Mouse (Mus musculus): ENCODE results near the gene Oas1a. TPM values are rescaled to one million over a fixed set of nuclear protein-coding genes. Genes with fewer than 3 reads are reported as not detected.
"Not testable (repeated sequence)": the region's sequence is repeated elsewhere in the genome, so short reads cannot be mapped to it uniquely, and the experiment has no call there.

Gene Oas1a
- polyA plus RNA-seq (2012; ENCODE audit: insufficient read depth, insufficient read length, missing spikeins), result 1.3 TPM in 1 of 2 replicates, not detected in the other

- H3K4me3 ChIP-seq (ENCODE audit: insufficient read depth, low read depth, low read length), result peak within 1 kb of the TSS; percentile 51
- H3K4me1 ChIP-seq (ENCODE audit: control insufficient read depth, insufficient read depth, insufficient read length, low read length); H3K27ac ChIP-seq (replicated peaks; ENCODE audit: low read depth, low read length): not testable (repeated sequence)
These were observed at the start of gene Oas1a for GRCm38 (mm10) chr5:120906791-120907733. TSS of gene Oas1a (minus strand) at chr5:120907521.

- Histone ChIP-seq H3K4me3 (ENCODE audit: insufficient read depth, low read depth, low read length) (no peak overlapping the region), H3K4me1 (ENCODE audit: control insufficient read depth, insufficient read depth, insufficient read length, low read length) (no peaks in the 10 kb centered on the region), H3K27ac (replicated peaks; ENCODE audit: low read depth, low read length) (no peak overlapping the region)
These were observed 46.7 kb upstream of the Oas1a start for GRCm38 (mm10) chr5:120953974-120954373.

GRCm38 (mm10) chr5:120952242-120952770 lies 45.0 kb upstream of the Oas1a start:
- no peak overlapping the region for H3K27ac ChIP-seq (replicated peaks; ENCODE audit: low read depth, low read length)
- H3K4me3 ChIP-seq (ENCODE audit: insufficient read depth, low read depth, low read length), result no peak overlapping the region
- H3K4me1 ChIP-seq (ENCODE audit: control insufficient read depth, insufficient read depth, insufficient read length, low read length), result no peaks in the 10 kb centered on the region

- Histone ChIP-seq H3K4me1 (ENCODE audit: control insufficient read depth, insufficient read depth, insufficient read length, low read length) (no peaks in the 10 kb centered on the region), H3K27ac (replicated peaks; ENCODE audit: low read depth, low read length) (no peak overlapping the region), H3K4me3 (ENCODE audit: insufficient read depth, low read depth, low read length) (no peak overlapping the region)
These were observed 34.8 kb upstream of the Oas1a start for GRCm38 (mm10) chr5:120942076-120942475.

GRCm38 (mm10) chr5:120938586-120938985 lies 31.3 kb upstream of the Oas1a start:
- H3K27ac ChIP-seq (replicated peaks; ENCODE audit: low read depth, low read length), result no peak overlapping the region
- no peaks in the 10 kb centered on the region for H3K4me1 ChIP-seq (ENCODE audit: control insufficient read depth, insufficient read depth, insufficient read length, low read length)
- no peak overlapping the region for H3K4me3 ChIP-seq (ENCODE audit: insufficient read depth, low read depth, low read length)

GRCm38 (mm10) chr5:120937841-120938240 lies 30.5 kb upstream of the Oas1a start:
- H3K27ac ChIP-seq (replicated peaks; ENCODE audit: low read depth, low read length), result no peak overlapping the region
- no peaks in the 10 kb centered on the region for H3K4me1 ChIP-seq (ENCODE audit: control insufficient read depth, insufficient read depth, insufficient read length, low read length)
- H3K4me3 ChIP-seq (ENCODE audit: insufficient read depth, low read depth, low read length), result no peak overlapping the region

GRCm38 (mm10) chr5:120933966-120934365 lies 26.6 kb upstream of the Oas1a start:
- Histone ChIP-seq H3K27ac (replicated peaks; ENCODE audit: low read depth, low read length) (no peak overlapping the region), H3K4me3 (ENCODE audit: insufficient read depth, low read depth, low read length) (no peak overlapping the region), H3K4me1 (ENCODE audit: control insufficient read depth, insufficient read depth, insufficient read length, low read length) (no peaks in the 10 kb centered on the region)

- Histone ChIP-seq H3K27ac (replicated peaks; ENCODE audit: low read depth, low read length) (no peak overlapping the region), H3K4me1 (ENCODE audit: control insufficient read depth, insufficient read depth, insufficient read length, low read length) (no peaks in the 10 kb centered on the region), H3K4me3 (ENCODE audit: insufficient read depth, low read depth, low read length) (no peak overlapping the region)
These were observed 19.7 kb upstream of the Oas1a start for GRCm38 (mm10) chr5:120927036-120927435.

- H3K4me3 ChIP-seq (ENCODE audit: insufficient read depth, low read depth, low read length); H3K4me1 ChIP-seq (ENCODE audit: control insufficient read depth, insufficient read depth, insufficient read length, low read length); H3K27ac ChIP-seq (replicated peaks; ENCODE audit: low read depth, low read length): not testable (repeated sequence)
These were observed 19.0 kb upstream of the Oas1a start for GRCm38 (mm10) chr5:120926311-120926710.

GRCm38 (mm10) chr5:120924520-120924919 lies 17.2 kb upstream of the Oas1a start:
- H3K4me1 ChIP-seq (ENCODE audit: control insufficient read depth, insufficient read depth, insufficient read length, low read length); H3K27ac ChIP-seq (replicated peaks; ENCODE audit: low read depth, low read length); H3K4me3 ChIP-seq (ENCODE audit: insufficient read depth, low read depth, low read length): not testable (repeated sequence)

GRCm38 (mm10) chr5:120923969-120924368 lies 16.6 kb upstream of the Oas1a start:
- no peak overlapping the region for H3K4me3 ChIP-seq (ENCODE audit: insufficient read depth, low read depth, low read length)
- H3K4me1 ChIP-seq (ENCODE audit: control insufficient read depth, insufficient read depth, insufficient read length, low read length), result no peaks in the 10 kb centered on the region
- no peak overlapping the region for H3K27ac ChIP-seq (replicated peaks; ENCODE audit: low read depth, low read length)

- H3K27ac ChIP-seq (replicated peaks; ENCODE audit: low read depth, low read length), result no peak overlapping the region
- H3K4me1 ChIP-seq (ENCODE audit: control insufficient read depth, insufficient read depth, insufficient read length, low read length), result no peaks in the 10 kb centered on the region
- H3K4me3 ChIP-seq (ENCODE audit: insufficient read depth, low read depth, low read length), result no peak overlapping the region
These were observed 13.0 kb upstream of the Oas1a start for GRCm38 (mm10) chr5:120920296-120920695.

- not testable (repeated sequence) for H3K4me1 ChIP-seq (ENCODE audit: control insufficient read depth, insufficient read depth, insufficient read length, low read length); H3K4me3 ChIP-seq (ENCODE audit: insufficient read depth, low read depth, low read length); H3K27ac ChIP-seq (replicated peaks; ENCODE audit: low read depth, low read length)
These were observed 12.0 kb upstream of the Oas1a start for GRCm38 (mm10) chr5:120919156-120919935.

GRCm38 (mm10) chr5:120914204-120914603 lies 6.9 kb upstream of the Oas1a start, which contains the start of gene Oas1d:
TSS of gene Oas1d (plus strand) at chr5:120914536.
- not testable (repeated sequence) for H3K4me1 ChIP-seq (ENCODE audit: control insufficient read depth, insufficient read depth, insufficient read length, low read length); H3K4me3 ChIP-seq (ENCODE audit: insufficient read depth, low read depth, low read length); H3K27ac ChIP-seq (replicated peaks; ENCODE audit: low read depth, low read length)
